Mouse (Mus musculus) spleen, postnatal 36 days (tissue): Measurements from ENCODE around the gene H2al1k.
A peak's percentile ranks its signal among the peaks of the same experiment; 100 is the strongest.
"Not testable (repeated sequence)": the region's sequence is repeated elsewhere in the genome, so short reads cannot be mapped to it uniquely, and the experiment has no call there.

Experiments used
- DNase-seq, 2 experiments: peaks; one replicate each; pipeline ENCODE4 v3.0.0; 2022; ENCODE audit warnings: low spot score in 2 of 2, mixed read lengths in 1 of 2

Gene H2al1k

DNA sequence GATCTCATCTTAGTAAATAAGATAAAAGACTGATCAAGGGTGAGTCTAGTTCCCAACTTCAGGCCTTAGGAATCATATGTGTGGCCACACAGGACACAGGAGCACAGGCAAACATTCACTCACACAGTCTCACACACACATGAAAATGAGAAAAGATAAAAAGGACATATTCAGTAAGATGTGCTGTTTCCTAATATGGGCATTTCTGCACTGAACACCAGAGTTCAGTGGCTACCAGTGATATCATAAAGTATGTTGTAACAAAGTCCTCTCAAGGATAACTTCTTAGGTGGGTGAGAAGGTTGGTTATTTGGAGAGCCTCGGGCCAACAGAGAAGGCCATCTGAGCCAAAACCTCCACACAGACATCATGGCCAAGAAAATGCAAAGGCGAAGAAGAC, at the start of gene H2al1k:
Gene H2al1k, plus strand, starts transcription at position 301 of the 400 bp plus-strand sequence.
- not testable (repeated sequence) for DNase-seq

GRCm38 (mm10) chrX:9302791-9303190, 47.6 kb upstream of the H2al1k start:
- DNase-seq: no peak

GRCm38 (mm10) chrX:9303455-9303854, 47.0 kb upstream of the H2al1k start:
- DNase-seq: peak in 1 of 2 experiments; percentile 1

DNA sequence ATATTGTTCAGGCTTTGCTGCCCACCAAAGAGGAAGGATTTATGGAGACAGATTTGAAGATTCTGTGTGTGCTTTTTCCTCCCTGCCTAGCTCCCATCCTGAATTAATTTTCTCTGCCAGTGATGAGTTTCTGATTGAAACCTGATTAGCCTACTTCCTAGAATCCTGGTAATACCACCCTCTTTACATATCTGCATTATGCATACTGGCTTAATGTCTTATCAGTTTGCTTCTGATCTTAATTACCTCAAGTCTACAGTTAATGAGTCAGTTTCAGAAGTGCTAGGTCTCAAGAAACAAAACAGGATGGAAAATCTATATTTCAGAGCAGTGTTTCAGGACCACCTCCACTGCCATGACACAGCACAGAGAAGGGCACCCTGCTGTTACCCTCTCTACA, 34.0 kb upstream of the H2al1k start:
- DNase-seq: not testable (repeated sequence)

DNA sequence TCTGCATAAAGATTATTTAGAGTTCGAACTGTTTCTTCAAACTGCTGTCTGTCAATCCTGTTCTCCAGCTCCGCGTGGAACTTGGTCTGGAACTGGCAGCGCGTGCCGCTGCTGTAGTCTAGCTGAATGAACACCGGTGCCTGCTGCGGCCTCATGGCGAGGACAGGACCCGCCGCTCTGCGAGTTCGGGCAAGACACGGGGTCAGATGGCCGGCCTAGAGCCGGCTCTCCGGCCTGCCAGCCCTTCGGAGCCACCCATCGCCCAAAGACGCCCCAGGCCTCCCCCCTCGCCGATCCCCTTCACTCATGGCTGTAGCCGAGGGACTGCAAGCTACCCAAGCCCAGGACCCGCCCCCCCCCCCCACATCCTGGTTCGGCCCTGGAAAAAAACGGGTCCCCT, 22.5 kb upstream of the H2al1k start:
- not testable (repeated sequence) for DNase-seq

DNA sequence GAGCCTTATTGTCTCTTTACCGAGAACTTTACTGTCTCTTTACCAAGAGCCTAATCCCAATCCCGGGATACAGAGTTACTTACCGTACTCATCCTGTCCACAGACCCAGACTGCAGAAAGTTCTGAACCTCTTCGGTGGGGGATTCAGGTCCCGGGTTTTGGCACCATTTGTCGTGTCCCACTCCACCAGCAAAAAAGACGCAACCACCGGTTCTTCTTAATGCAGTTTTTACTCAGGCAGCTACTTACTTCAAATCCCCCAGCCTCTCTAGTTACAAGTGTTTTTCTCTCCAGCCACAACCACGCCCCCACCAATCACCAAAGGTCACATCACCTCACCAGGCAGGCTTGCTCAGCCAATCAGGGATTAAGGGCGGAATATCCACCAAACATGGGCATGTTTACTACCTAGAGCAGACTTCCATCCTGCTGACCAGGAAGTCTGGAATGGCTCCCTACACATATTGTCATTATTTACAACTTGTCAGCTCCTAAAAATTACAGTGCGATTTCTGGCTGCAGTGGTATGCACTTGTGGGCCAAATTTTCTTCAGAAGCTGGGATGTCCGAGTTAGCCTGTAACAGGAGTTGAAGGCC, 18.0 kb upstream of the H2al1k start:
- DNase-seq: peak in 1 of 2 experiments; percentile 29

DNA sequence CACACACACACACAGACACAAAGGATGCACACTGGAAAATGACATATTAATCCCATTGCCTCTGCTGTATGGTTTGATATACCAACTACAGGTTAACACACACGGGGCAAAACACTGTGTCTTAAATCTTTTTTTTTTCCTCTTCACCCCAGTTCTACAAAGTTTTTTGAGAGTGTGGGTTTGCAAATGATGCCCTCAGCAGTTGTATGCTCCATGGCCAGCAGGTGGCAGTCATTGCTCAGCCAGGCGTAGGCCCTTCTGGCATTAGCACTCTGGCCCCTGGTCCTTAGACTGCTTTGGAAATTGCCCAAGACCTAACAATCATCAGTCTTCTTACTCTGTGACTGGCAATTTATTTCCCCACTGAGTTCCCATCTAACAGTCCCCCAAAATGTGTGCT, 17.4 kb upstream of the H2al1k start:
- DNase-seq: peak; percentile 13 to 64

GRCm38 (mm10) chrX:9334996-9335395, 15.4 kb upstream of the H2al1k start:
- DNase-seq: not testable (repeated sequence)

DNA sequence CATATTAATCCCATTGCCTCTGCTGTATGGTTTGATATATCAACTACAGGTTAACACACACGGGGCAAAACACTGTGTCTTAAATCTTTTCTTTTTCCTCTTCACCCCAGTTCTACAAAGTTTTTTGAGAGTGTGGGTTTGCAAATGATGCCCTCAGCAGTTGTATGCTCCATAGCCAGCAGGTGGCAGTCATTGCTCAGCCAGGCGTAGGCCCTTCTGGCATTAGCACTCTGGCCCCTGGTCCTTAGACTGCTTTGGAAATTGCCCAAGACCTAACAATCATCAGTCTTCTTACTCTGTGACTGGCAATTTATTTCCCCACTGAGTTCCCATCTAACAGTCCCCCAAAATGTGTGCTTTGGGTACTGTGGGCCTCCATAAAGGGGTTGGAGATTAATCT, 23.6 kb downstream of the H2al1k start:
- DNase-seq: peak in 1 of 2 experiments; percentile 13

DNA sequence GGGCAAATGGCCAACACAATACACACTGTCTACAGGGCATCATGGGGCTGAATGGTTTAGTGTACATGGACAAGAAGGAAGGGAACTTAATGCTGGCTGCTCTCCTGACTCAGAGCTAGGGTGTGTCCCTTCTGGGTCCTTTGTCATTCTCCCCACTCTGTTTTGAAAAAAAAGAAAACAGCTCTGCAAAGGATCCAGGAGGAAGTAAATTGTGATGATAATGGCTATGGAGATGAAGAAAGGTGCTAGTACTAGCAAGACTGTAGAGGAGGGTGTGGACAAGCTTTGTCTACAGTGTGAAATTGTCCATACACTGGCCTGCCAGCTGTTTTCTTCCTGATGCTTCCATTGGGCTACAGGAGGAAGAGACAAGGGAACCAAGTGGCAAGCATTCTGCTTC, 25.5 kb downstream of the H2al1k start:
- not testable (repeated sequence) for DNase-seq
